Mouse (Mus musculus) adrenal gland, postnatal 14 days (tissue): ENCODE measurements at regions not wholly inside any gene's neighbourhood (a gene's known extent, or its start where the extent isn't known, plus 50 kb on each side); places are given as distances from the start of the nearest gene placed in this dataset.
A peak's percentile ranks its signal among the peaks of the same experiment; 100 is the strongest.
"Not testable (repeated sequence)": the region's sequence is repeated elsewhere in the genome, so short reads cannot be mapped to it uniquely, and the experiment has no call there.

Experiments used
- DNase-seq: peaks from one replicate; pipeline ENCODE4 v3.0.0; 2021; ENCODE audit warnings: mixed read lengths

DNA sequence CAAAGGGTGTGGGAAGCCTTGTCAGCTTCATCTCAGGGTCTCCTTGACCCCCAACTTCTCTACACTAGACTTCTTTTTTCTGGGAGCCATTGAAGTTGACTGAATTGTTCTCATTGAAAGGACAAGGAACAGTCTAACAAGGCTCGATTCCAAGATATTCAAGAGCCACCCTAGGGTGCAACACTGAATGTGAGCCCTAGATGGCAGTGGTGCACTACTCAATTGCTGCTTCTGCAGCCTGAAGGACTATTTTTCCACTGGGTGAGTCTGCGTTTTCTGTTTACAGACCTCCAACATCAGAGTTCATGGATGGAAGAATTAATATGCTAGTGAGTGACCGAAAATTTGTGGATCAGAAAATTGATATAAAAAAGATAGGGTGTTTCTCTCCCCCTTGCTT lies 161.5 kb downstream of the Hpcal1 start:
- DNase-seq, result peak; percentile 73

DNA sequence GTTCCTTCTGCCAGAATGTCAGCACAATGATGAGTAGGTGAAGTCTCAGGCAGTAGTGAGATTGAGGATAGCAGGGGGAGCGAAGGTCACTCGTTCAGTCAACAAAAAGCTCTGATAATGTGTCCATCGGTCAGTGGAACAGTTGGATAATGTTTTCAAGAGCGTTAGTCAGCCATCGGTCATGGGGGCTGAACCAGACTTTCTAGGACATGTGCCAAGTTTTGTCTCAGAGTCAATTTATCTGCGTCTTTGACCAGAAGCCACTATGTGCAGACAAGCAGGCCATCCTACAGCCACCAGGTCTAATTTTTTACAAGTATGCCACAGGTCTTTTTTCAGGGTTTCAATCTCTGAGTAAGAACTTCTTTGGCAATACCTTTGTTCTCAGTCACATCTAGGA lies 181.8 kb downstream of the Hpcal1 start:
- not testable (repeated sequence) for DNase-seq

DNA sequence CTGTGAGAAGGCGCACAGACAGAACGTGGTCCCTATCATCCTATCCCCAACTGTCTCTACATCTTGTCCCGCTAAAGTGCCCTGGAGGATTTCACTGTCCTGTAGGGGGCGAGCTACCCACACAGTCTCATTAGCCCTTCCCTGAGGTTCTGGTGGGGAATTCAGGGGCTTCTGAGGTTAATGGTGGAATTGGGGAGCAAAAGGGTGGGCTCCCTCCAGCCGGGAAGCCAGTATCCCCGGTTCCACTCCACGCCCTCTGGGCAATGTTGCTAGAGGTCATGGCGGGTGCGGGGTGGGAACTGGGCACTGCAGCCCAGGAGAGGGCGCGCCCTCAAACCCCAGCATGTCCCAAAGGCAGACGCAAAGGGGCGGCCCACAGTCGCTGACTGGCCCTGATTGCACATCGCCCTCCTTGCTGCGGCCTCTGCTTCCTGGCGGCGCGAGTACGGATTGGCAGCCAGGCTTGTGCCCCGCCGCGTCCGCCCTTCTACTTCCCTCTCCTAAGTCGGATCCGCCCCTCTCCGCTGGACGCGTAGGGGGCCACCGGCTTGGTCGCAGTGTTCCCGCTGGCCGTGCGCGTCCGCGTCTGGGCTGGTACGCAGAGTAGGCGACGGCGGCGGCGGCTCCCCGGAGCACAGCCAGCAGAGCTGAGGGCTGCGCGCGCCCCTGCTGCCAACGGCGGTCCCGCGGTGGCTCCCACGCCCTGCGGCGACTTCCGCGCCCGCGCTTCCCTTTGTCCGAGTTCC lies 190.9 kb downstream of the Hpcal1 start:
- DNase-seq, result peak; percentile 95

DNA sequence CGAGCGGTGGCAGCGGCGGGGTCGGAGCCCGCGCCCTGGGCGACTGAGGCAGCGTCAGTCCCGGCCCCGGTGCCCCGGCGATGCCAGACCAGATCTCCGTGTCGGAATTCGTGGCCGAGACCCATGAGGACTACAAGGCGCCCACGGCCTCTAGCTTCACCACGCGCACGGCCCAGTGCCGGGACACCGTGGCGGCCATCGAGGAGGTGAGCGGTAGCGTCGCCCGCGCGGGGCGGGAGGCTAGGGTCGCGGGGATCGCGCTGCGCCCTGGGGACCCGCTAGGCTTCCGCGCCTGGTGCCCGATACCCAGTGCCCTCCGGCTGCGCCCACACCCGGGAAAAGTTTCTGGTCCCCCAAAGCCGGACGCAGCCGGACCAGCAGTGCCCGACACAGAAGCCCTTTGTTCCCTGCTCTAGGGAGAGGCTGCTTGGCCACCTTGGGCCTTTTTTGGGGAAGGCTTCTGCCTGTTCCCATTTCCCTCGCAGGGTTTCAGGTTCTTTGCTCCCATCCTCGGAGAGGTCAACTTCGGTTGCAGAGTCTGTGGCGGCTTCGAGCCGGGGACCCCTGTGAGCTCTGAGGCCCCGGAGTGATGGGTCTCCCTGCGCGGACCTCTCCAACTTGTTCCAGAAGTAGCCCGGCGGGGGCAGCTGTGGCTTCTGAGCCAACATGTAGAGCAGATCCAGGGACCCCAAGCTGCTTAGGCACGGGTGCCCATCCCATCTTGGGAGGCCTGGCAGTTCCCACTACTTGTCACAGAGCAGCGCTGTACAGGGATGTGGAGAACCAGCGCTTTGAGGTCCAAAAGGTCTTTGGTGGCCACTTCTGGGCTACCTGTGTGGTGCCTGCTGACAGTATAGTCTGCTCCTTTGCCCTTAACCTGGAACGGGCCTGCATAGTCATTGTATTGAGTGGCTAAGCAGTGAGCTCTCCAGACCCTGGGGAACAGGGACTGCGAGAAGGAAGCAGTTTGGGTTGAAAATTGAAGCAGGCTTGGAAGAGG lies 191.8 kb downstream of the Hpcal1 start:
- peak; percentile 9 for DNase-seq

DNA sequence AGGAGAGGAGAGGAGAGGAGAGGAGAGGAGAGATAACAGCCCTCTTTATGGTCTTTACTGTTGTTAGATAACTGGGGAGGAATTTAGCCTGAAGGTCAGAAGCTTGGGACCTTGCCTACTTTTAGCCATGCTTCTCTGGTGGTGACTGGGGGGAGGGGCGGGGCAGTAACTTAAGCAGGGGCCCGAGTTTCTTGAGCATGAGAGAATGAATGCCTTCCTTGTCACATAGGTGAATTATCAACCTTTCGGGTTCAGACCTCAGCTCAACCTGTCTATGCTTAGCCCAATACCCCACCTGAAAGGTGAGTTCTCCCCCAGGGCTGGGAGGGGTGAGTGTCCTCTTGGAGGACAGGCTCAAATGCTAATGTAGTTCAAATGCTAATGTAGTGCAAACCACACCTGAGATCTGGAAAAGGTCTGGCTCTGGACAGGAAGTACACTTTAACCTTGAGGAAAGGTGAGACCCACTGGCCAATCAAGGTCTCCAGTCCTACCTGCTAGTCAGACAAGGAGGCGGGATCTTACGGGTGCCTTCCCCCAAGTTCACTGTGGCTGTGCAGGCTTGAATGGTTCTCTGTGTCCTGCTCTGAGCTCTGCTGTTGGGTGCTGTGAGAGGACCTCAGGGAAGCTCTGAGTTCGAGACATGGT lies 201.1 kb downstream of the Hpcal1 start:
- DNase-seq, result peak; percentile 17

DNA sequence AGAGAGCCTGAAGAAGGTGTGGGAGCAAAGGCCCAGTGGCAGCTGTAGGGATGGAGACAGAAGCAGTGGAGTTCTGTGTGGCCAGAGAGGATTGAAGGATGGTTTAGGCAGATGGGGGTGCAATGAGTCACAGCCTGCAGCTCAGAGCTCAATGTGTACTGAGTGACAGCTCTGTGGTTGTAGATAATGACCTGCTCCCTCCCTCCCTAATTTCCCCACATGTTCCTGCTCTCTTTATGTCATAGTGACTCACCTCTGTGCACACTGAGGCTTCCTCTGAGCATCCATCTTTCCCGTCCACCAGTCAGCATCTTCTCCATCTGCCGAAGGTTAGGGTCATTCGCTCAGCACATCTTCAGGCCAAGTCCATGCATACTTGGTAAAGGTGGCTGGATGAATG lies 222.4 kb downstream of the Hpcal1 start:
- not testable (repeated sequence) for DNase-seq
